Mouse (Mus musculus) forebrain, postnatal 0 days (tissue): ENCODE data around the gene Selenok. TPM values are rescaled to one million over a fixed set of nuclear protein-coding genes. Genes with fewer than 3 reads are reported as not detected.
A peak's percentile ranks its signal among the peaks of the same experiment; 100 is the strongest.

ENCODE experiments used
- ATAC-seq: fragments of 200-750 bp; cut with Nextera tagmentation; 2 replicates; pipeline ENCODE4 v1.8.0; 2017; ENCODE audit warnings: mild to moderate bottlenecking, moderate library complexity
- DNase-seq: peaks from one replicate; pipeline ENCODE4 v3.0.0-alpha.2; 2015
- H3K27ac ChIP-seq: fragments of 300-500 bp; sonication (generic); 2 replicates; pipeline ENCODE4 v1.5.1; 2014; ENCODE audit warnings: low read depth, mild to moderate bottlenecking, antibody characterized with exemption, low read length, moderate library complexity, mixed read lengths
- H3K27me3 ChIP-seq: fragments of 300-500 bp; sonication (generic); 2 replicates; pipeline ENCODE4 v1.6.1; 2014; ENCODE audit warnings: mild to moderate bottlenecking, low read length, mixed read lengths; ENCODE audit not compliant: insufficient read depth
- H3K36me3 ChIP-seq: fragments of 300-500 bp; sonication (generic); 2 replicates; pipeline ENCODE4 v1.6.1; 2014; ENCODE audit warnings: mild to moderate bottlenecking, moderate library complexity; ENCODE audit not compliant: insufficient read depth
- H3K4me1 ChIP-seq: fragments of 300-500 bp; sonication (generic); 2 replicates; pipeline ENCODE4 v1.6.1; 2014; ENCODE audit warnings: antibody characterized with exemption; ENCODE audit not compliant: insufficient read depth
- H3K4me2 ChIP-seq: fragments of 300-500 bp; sonication (generic); 2 replicates; pipeline ENCODE4 v1.6.1; 2014; ENCODE audit warnings: low read depth, mild to moderate bottlenecking, moderate library complexity
- H3K4me3 ChIP-seq: fragments of 300-500 bp; sonication (generic); 2 replicates; pipeline ENCODE4 v1.5.1; 2014; ENCODE audit warnings: low read depth, low read length, mixed read lengths
- H3K9ac ChIP-seq: fragments of 300-500 bp; sonication (generic); 2 replicates; pipeline ENCODE4 v1.6.1; 2014; ENCODE audit warnings: mild to moderate bottlenecking
- H3K9me3 ChIP-seq: fragments of 300-500 bp; sonication (generic); 2 replicates; pipeline ENCODE4 v1.6.1; 2016; ENCODE audit warnings: low read length
- CTCF ChIP-seq: sonication (generic); IDR thresholded peaks from 2 replicates; pipeline ENCODE4 v1.5.1; 2016; ENCODE audit warnings: antibody characterized with exemption, control low read depth, low read depth
- WGBS: fragments of 180-500 bp; shearing (Covaris S2); extraction: QIAGEN DNeasy Blood & Tissue Kit; methylation state at CpG from one replicate; pipeline ENCODE4 v1.1.7; 2014; 5-methylcytosine and 5-hydroxymethylcytosine counted together
- polyA plus RNA-seq: library from polyadenylated mRNA; unstranded; fragments of >200 nt; fragmentation: Nextera tagmentation; extraction: Ambion mirVana; gene quantifications from 2 replicates; pipeline ENCODE4 v1.2.1, GENCODE M21; 2015
- total RNA-seq: library from RNA; depleted of rRNA; stranded (reverse); fragments of >200 nt; gene quantifications from 2 replicates; pipeline ENCODE4 v1.2.3, GENCODE M21; 2014

The Selenok gene
- total and polyA plus RNA-seq, 2 experiments from 2014 or later, result 95.6 to 446 TPM

- peak within 1 kb of the TSS; percentile 66 for H3K4me3 ChIP-seq
- 0 out of 2 replicates have a peak, but pooled peaks have one; percentile 7 for TF ChIP-seq CTCF
- H3K4me2 ChIP-seq, result peak within 1 kb of the TSS; percentile 58
- H3K9me3 ChIP-seq, result no peaks in the 10 kb centered on the region
- H3K27ac ChIP-seq, result peak within 1 kb of the TSS; percentile 83
- H3K27me3 ChIP-seq, result no peaks in the 10 kb centered on the region
- peaks cover 47% of the 10 kb centered on the region for H3K36me3 ChIP-seq
- H3K9ac ChIP-seq, result peak within 1 kb of the TSS; percentile 96
- ATAC-seq, result peak; percentile 96
- DNase-seq, result peak; percentile 94
- peaks cover 6% of the 10 kb centered on the region; the same call in 1 of the 2 replicates for H3K4me1 ChIP-seq
- 4% methylated on average over 44 of the region's 44 CpGs for WGBS
These were observed 10.4 kb downstream of the Selenok start, which contains the start of gene Actr8 for GRCm38 (mm10) chr14:29978254-29979204. Gene Actr8, plus strand, starts transcription at chr14:29978337.

DNA sequence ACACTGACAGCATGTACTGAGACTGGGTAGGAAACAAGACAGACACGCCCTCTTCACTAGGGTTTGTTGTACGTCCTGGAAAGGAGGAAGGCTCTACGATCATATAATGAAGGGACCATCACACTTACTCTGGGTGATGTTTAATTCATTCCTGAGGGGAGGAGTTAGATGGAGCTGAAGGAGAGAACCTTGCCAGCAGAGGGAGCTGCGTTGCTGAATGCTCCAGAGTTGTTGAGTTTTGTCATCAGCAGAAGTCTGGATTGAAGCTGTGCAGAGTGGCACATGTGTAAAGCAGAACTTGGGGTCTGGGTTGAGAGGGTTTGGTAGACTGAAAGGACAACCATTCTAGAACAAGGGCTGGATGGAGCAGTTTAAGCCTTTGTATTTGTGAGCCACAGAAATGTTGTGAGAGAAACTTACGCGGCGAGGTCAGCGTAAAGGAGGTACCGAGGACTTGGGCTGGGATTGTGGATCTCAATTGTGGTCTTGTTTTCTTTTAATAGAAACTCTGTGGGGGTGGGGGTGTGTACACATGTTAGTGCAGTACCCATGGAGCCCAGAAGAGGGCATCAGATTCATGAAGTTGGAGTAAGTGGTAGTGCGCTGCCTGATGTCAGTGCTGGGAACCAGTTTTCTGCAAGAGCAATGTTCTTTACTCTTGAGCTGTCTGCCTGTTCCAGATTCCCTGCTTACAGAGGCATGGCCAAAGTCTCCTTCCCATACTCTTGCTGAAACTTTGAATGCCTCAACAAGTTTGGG, 12.5 kb downstream of the Selenok start:
- no peaks in the 10 kb centered on the region for H3K27me3 ChIP-seq
- ATAC-seq (no peak), DNase-seq (no peak)
- TF ChIP-seq CTCF, result peak; percentile 42
- no peaks in the 10 kb centered on the region for H3K9me3 ChIP-seq
- 97% methylated on average over 10 of the region's 10 CpGs for WGBS
- H3K36me3 ChIP-seq, result peaks cover 53% of the 10 kb centered on the region
- no peak overlapping the region for H3K9ac ChIP-seq
- no peak overlapping the region for H3K4me2 ChIP-seq
- no peak overlapping the region for H3K27ac ChIP-seq
- H3K4me3 ChIP-seq, result no peak overlapping the region
- peaks cover 6% of the 10 kb centered on the region; the same call in 1 of the 2 replicates for H3K4me1 ChIP-seq

DNA sequence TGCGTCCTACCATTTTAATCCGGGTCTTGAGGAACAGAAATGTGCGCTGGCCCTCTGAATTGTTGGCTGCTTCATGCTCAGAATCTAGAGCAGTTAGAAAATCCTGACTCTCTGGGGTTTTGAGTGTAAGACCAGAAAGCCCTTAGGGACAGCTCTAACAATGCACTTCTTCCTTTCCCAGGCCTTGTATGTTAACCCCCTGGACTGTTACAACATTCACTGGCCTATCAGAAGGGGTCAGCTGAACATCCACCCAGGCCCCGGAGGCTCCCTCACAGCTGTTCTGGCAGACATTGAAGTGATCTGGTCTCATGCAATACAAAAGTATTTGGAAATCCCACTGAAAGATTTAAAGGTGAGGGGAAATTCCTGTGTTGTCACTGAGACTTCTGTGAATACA, 18.0 kb downstream of the Selenok start:
- no peaks in the 10 kb centered on the region for H3K27me3 ChIP-seq
- 94% methylated on average over 4 of the region's 4 CpGs for WGBS
- TF ChIP-seq CTCF, result no peak
- H3K9me3 ChIP-seq, result no peaks in the 10 kb centered on the region
- no peaks in the 10 kb centered on the region for H3K4me1 ChIP-seq
- ATAC-seq (no peak), DNase-seq (no peak)
- no peak overlapping the region for H3K9ac ChIP-seq
- no peak overlapping the region for H3K4me3 ChIP-seq
- peaks cover 97% of the 10 kb centered on the region for H3K36me3 ChIP-seq
- H3K27ac ChIP-seq, result no peak overlapping the region
- no peak overlapping the region for H3K4me2 ChIP-seq

- DNase-seq (no peak), ATAC-seq (no peak)
- peaks cover 98% of the 10 kb centered on the region for H3K36me3 ChIP-seq
- TF ChIP-seq CTCF, result no peak
- no peaks in the 10 kb centered on the region for H3K4me1 ChIP-seq
- H3K27me3 ChIP-seq, result no peaks in the 10 kb centered on the region
- no peak overlapping the region for H3K4me2 ChIP-seq
- no peaks in the 10 kb centered on the region for H3K9me3 ChIP-seq
- WGBS, result 96% methylated on average over 6 of the region's 6 CpGs
- no peak overlapping the region for H3K4me3 ChIP-seq
- H3K27ac ChIP-seq, result no peak overlapping the region
- no peak overlapping the region for H3K9ac ChIP-seq
These were observed 19.2 kb downstream of the Selenok start for GRCm38 (mm10) chr14:29987276-29987675.

- H3K9ac ChIP-seq, result no peak overlapping the region
- no peak for TF ChIP-seq CTCF
These were observed 19.6 kb downstream of the Selenok start for GRCm38 (mm10) chr14:29987739-29988138.

GRCm38 (mm10) chr14:29988337-29988736, 20.2 kb downstream of the Selenok start:
- WGBS, result 95% methylated on average over 4 of the region's 4 CpGs
- Histone ChIP-seq H3K27ac (no peak overlapping the region), H3K36me3 (peaks cover 99% of the 10 kb centered on the region), H3K4me2 (no peak overlapping the region), H3K4me1 (no peaks in the 10 kb centered on the region), H3K4me3 (no peak overlapping the region), H3K9ac (no peak overlapping the region), H3K9me3 (no peaks in the 10 kb centered on the region), H3K27me3 (no peaks in the 10 kb centered on the region)
- ATAC-seq (no peak), DNase-seq (no peak)
- no peak for TF ChIP-seq CTCF

More at GRCm38 (mm10) chr14:29987739-29988138, 19.6 kb downstream of the Selenok start:
- no peak overlapping the region for H3K4me2 ChIP-seq
- DNase-seq (no peak), ATAC-seq (no peak)
- H3K4me1 ChIP-seq, result no peaks in the 10 kb centered on the region
- no peaks in the 10 kb centered on the region for H3K27me3 ChIP-seq
- WGBS, result 94% methylated on average over 9 of the region's 9 CpGs
- H3K9me3 ChIP-seq, result no peaks in the 10 kb centered on the region
- H3K4me3 ChIP-seq, result no peak overlapping the region
- peaks cover 98% of the 10 kb centered on the region for H3K36me3 ChIP-seq
- H3K27ac ChIP-seq, result no peak overlapping the region
